Mouse (Mus musculus) midbrain, embryonic 12.5 days (tissue): ENCODE results near the gene Rhot2. TPM values are rescaled to one million over a fixed set of nuclear protein-coding genes. Genes with fewer than 3 reads are reported as not detected.

Experiments
- ATAC-seq: fragments of 200-750 bp; cut with Nextera tagmentation; 2 replicates; pipeline ENCODE4 v1.8.0; 2017; ENCODE audit warnings: low read depth, moderate TSS enrichment, moderate library complexity; ENCODE audit not compliant: low FRiP score
- H3K27ac ChIP-seq: fragments of 300-500 bp; sonication (generic); replicated peaks from 2 replicates; pipeline ENCODE4 v1.5.1; 2016; ENCODE audit warnings: mild to moderate bottlenecking
- H3K27me3 ChIP-seq: fragments of 300-500 bp; sonication (generic); 2 replicates; pipeline ENCODE4 v1.6.1; 2016; ENCODE audit warnings: mild to moderate bottlenecking
- H3K36me3 ChIP-seq: fragments of 300-500 bp; sonication (generic); 2 replicates; pipeline ENCODE4 v1.6.1; 2016
- H3K4me1 ChIP-seq: fragments of 300-500 bp; sonication (generic); 2 replicates; pipeline ENCODE4 v1.6.1; 2016
- H3K4me2 ChIP-seq: fragments of 300-500 bp; sonication (generic); replicated peaks from 2 replicates; pipeline ENCODE4 v1.6.1; 2016; ENCODE audit warnings: mild to moderate bottlenecking, moderate library complexity
- H3K4me3 ChIP-seq: fragments of 300-500 bp; sonication (generic); 2 replicates; pipeline ENCODE4 v1.5.1; 2016; ENCODE audit warnings: mild to moderate bottlenecking
- H3K9ac ChIP-seq: fragments of 300-500 bp; sonication (generic); replicated peaks from 2 replicates; pipeline ENCODE4 v1.6.1; 2016; ENCODE audit warnings: mild to moderate bottlenecking, moderate library complexity
- H3K9me3 ChIP-seq: fragments of 300-500 bp; sonication (generic); 2 replicates; pipeline ENCODE4 v1.6.1; 2016; ENCODE audit warnings: mild to moderate bottlenecking
- WGBS: fragments of 180-500 bp; shearing (Covaris S2); methylation state at CpG from one replicate; pipeline ENCODE4 v1.1.7; 2016; 5-methylcytosine and 5-hydroxymethylcytosine counted together
- polyA plus RNA-seq: library from polyadenylated mRNA; unstranded; fragments of >200 nt; fragmentation: Nextera tagmentation; extraction: Ambion mirVana; gene quantifications from 2 replicates; pipeline ENCODE4 v1.2.1, GENCODE M21; 2016

The Rhot2 gene
- polyA plus RNA-seq, 1 experiment from 2014 or later: 21.1 TPM

DNA sequence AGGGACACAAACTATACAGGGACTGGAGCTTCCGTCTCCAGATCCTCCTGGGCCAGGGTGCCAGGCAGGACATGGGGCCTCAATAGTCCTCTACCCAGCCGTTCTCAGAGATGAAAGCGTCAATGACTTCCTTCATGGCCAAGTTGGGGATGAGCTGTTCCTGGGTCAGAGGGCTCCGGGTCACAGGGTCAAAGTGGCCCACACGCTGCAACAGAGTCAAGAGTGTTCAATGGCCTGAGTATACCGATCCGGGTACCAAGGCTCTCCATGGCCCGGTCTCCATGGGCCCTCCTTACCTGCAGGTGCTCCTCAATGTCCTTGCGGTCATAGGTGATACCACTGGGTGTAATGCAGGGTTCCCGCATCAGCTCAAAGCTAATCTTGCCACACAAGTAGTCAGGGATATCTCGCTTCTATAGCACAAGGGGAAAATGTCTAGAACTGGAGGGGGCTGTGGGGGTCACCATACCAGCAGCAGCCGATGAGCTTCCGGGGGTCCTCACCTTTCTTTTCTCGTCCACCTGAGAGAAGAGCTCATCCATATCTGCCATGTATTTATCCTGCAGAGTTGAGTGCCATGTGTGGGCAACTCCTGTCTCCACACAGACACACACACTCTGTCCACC lies 13.7 kb downstream of the Rhot2 start:
- Histone ChIP-seq H3K4me2 (peak overlapping the region; percentile 96), H3K4me1 (peaks cover 63% of the 10 kb centered on the region), H3K27ac (no peak overlapping the region), H3K9ac (no peak overlapping the region), H3K27me3 (no peaks in the 10 kb centered on the region), H3K4me3 (peak overlapping the region; percentile 77; the same call in 1 of the 2 replicates), H3K9me3 (no peaks in the 10 kb centered on the region), H3K36me3 (peaks cover 46% of the 10 kb centered on the region)
- WGBS: 88% methylated on average over 14 of the region's 14 CpGs
- ATAC-seq: no peak

DNA sequence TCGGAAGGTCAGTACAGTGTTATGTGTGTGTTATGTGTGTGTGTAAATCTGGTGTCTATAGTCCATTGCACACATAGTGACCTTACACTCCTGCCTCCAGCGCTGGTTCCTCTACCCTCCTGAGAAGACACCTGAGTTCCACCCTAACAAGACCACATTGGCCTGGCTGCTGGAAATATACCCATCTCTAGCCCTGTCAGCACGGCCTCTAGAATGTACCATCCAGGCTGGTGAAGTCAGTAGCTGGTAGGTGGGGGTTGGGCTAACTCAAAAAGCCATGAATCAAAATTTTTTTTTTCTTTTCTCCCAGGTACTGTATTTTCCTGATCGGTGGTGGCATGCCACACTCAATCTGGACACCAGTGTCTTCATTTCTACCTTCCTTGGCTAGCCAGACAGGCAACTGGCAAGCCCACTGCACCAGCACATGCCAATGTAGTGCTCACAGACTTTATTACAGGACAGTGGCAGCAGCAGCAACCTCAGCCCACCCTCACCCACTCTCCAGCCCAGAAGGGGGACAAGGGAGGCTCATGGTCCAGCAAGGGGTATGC lies 14.4 kb downstream of the Rhot2 start:
- Histone ChIP-seq H3K4me3 (peak overlapping the region; percentile 67; the same call in 1 of the 2 replicates), H3K4me1 (peaks cover 63% of the 10 kb centered on the region), H3K4me2 (peak overlapping the region; percentile 84), H3K27me3 (no peaks in the 10 kb centered on the region), H3K27ac (no peak overlapping the region), H3K9me3 (no peaks in the 10 kb centered on the region), H3K9ac (peak overlapping the region; percentile 84; the same call in 1 of the 2 replicates), H3K36me3 (peaks cover 50% of the 10 kb centered on the region)
- WGBS: 89% methylated on average over 4 of the region's 4 CpGs
- ATAC-seq: no peak

DNA sequence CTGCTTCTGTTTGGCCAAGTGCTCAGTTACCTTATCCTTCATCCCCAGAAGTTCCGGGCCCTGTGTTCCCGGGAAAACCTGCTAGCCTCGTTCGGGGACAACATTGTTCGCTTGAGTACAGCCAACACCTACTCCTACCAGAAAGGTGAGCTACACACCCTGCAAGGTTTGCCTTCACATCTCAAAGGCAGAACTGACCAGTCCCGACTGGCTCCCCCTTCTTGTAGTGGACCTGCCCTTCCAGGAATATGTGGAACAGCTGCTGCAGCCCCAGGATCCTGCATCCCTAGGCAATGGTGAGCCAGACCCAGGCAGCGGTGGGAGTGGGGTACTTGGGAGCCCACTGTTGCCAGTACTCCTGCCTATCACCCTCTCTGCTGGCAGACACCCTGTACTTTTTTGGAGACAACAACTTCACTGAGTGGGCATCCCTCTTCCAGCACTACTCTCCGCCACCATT lies 15.1 kb downstream of the Rhot2 start:
- Histone ChIP-seq H3K9me3 (no peaks in the 10 kb centered on the region), H3K4me2 (peak overlapping the region; percentile 84), H3K36me3 (peaks cover 46% of the 10 kb centered on the region), H3K27me3 (no peaks in the 10 kb centered on the region), H3K4me3 (peak overlapping the region; percentile 67), H3K27ac (peak overlapping the region; percentile 91), H3K9ac (peak overlapping the region; percentile 84), H3K4me1 (peaks cover 63% of the 10 kb centered on the region)
- WGBS: 47% methylated on average over 8 of the region's 8 CpGs
- no peak for ATAC-seq

DNA sequence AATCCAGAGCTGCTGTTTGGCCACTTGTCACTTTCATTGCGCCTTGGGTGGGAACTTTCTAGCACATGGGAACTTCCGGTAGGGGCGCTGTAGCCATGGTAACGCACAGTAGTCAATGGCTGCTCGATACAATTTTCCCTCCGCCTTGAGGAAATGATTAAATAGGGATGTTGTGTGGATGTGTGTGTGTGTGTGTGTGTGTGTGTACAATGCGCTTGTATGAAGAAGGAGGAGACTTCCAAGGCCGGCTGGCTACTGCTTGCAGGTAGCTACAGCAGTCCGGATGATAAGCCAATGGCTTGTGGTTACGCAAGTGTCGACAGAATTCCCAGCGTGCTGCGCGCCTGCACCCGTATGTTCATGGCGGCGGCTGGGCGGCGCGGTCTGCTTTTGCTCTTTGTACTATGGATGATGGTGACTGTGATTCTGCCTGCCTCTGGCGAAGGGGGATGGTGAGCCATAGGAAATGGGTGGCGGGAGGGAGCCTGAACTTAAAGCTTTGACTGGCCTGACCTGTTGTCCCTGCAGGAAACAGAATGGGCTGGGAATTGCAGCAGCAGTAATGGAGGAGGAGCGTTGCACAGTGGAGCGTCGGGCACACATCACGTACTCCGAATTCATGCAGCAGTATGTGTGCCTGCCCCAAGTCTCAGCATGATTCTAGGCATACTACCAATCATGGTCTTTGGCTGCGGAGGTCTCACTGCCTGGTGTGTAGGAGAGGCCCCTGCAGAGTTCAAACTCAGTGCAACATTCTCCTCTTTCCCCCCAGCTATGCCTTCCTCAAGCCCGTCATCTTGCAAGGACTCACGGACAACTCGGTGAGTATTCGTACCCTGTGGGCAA lies 15.7 kb downstream of the Rhot2 start, which contains the start of gene Jmjd8:
Jmjd8 (plus strand) TSS at position 156 of the 846 bp plus-strand sequence.
- Histone ChIP-seq H3K36me3 (peaks cover 46% of the 10 kb centered on the region), H3K4me3 (peak within 1 kb of the TSS; percentile 67), H3K27me3 (no peaks in the 10 kb centered on the region), H3K9ac (peak within 1 kb of the TSS; percentile 84), H3K9me3 (no peaks in the 10 kb centered on the region), H3K4me1 (peaks cover 63% of the 10 kb centered on the region), H3K4me2 (peak within 1 kb of the TSS; percentile 84), H3K27ac (peak within 1 kb of the TSS; percentile 91)
- peak; percentile 42 for ATAC-seq
- under 1% methylated on average over 32 of the region's 32 CpGs for WGBS

DNA sequence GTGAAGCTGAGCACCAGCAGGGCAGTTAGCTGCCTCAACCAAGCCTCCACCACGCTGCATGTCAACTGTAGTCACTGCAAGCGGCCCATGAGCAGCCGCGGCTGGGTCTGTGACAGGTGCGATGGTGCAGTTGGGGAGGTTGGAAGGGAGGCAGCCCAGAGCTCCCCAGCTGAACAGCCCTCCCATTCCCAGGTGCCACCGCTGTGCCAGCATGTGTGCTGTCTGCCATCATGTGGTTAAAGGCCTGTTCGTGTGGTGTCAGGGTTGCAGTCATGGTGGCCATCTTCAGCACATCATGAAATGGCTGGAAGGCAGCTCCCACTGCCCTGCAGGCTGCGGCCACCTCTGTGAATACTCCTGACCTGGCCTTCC lies 16.4 kb downstream of the Rhot2 start:
- Histone ChIP-seq H3K36me3 (peaks cover 46% of the 10 kb centered on the region), H3K27ac (peak overlapping the region; percentile 91)

DNA sequence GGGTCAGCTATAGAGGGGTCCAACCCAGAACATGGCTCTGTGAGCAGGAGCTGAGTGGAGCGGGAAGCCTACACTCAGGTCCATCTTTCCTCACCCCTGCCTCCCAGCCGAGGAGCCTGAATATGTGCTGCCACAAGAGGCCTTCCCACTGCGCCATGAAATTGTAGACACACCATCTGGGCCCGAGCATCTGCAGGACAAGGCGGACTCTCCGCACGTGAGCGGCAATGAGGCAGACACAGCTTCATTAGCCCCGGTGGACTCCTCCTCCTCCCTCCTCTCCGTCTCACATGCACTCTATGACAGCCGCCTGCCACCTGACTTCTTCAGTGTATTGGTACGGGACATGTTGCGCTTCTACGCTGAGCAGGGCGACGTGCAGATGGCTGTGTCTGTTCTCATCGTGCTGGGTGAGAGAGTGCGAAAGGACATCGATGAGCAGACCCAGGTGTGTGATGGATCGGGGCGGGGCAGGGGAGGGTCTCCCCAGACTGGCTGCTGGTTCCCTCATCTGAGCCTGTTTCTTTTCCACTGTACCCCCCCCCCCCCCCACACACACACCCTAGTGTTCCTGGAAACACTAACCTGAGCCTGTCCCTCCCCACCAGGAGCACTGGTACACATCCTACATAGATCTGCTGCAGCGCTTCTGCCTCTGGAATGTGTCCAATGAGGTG lies 17.0 kb downstream of the Rhot2 start:
- H3K9ac ChIP-seq: no peak overlapping the region
- H3K4me1 ChIP-seq: peaks cover 63% of the 10 kb centered on the region
- peaks cover under 1% of the 10 kb centered on the region; the same call in 1 of the 2 replicates for H3K27me3 ChIP-seq
- H3K9me3 ChIP-seq: no peaks in the 10 kb centered on the region
- ATAC-seq: no peak
- peak overlapping the region; percentile 91; the same call in 1 of the 2 replicates for H3K27ac ChIP-seq
- H3K4me3 ChIP-seq: no peak overlapping the region; the same call in 1 of the 2 replicates
- peak overlapping the region; percentile 84; the same call in 1 of the 2 replicates for H3K4me2 ChIP-seq
- peaks cover 46% of the 10 kb centered on the region for H3K36me3 ChIP-seq
- WGBS: 93% methylated on average over 22 of the region's 22 CpGs

More for the DNA sequence above, 16.4 kb downstream of the Rhot2 start:
- no peaks in the 10 kb centered on the region for H3K27me3 ChIP-seq
- H3K4me3 ChIP-seq: peak overlapping the region; percentile 67
- no peaks in the 10 kb centered on the region for H3K9me3 ChIP-seq
- H3K4me1 ChIP-seq: peaks cover 60% of the 10 kb centered on the region
- no peak for ATAC-seq
- 83% methylated on average over 8 of the region's 8 CpGs for WGBS
- peak overlapping the region; percentile 84 for H3K4me2 ChIP-seq
- peak overlapping the region; percentile 84; the same call in 1 of the 2 replicates for H3K9ac ChIP-seq

DNA sequence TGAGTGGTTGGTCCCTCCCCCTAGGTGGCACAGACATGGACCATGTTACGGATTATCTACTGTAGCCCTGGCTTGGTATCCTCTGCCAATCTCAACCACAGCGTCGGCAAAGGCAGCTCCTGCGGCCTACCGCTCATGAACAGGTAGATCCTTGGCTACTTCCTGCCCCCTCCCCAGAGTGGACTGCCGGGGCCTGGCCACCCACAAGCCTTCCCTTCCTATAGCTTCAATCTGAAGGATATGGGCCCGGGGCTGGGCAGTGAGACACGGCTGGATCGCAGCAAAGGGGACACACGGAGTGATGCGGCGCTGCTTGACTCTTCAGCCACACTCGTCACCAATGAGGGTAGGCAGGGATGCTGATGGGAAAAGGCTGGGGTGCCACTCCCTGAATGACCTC lies 17.6 kb downstream of the Rhot2 start:
- peaks cover 46% of the 10 kb centered on the region for H3K36me3 ChIP-seq
- no peak overlapping the region for H3K4me2 ChIP-seq

DNA sequence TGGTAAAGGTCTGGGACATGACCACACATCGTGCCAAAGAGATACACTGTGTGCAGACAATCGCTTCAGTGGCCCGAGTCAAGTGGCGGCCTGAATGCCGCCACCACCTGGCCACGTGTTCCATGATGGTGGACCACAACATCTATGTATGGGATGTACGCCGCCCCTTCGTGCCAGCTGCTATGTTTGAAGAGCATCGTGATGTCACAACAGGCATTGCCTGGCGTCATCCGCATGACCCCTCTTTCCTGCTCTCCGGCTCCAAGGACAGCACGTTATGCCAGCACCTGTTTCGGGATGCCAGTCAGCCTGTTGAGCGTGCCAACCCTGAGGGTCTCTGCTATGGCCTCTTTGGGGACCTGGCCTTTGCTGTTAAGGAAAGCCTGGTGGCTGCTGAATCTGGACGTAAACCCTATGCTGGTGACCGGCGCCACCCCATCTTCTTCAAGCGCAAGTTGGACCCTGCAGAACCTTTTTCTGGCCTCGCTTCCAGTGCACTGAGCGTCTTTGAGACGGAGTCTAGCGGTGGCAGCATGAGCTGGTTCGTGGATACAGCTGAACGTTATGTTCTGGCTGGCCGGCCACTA lies 18.6 kb downstream of the Rhot2 start:
- Histone ChIP-seq H3K4me1 (peaks cover 53% of the 10 kb centered on the region), H3K9ac (no peak overlapping the region), H3K4me3 (no peak overlapping the region), H3K27me3 (peaks cover 5% of the 10 kb centered on the region; the same call in 1 of the 2 replicates), H3K4me2 (no peak overlapping the region), H3K27ac (no peak overlapping the region), H3K36me3 (peaks cover 40% of the 10 kb centered on the region), H3K9me3 (no peaks in the 10 kb centered on the region)
- 96% methylated on average over 27 of the region's 27 CpGs for WGBS
- no peak for ATAC-seq

More for the DNA sequence above, 17.6 kb downstream of the Rhot2 start:
- Histone ChIP-seq H3K27ac (no peak overlapping the region), H3K9me3 (no peaks in the 10 kb centered on the region), H3K27me3 (peaks cover 5% of the 10 kb centered on the region; the same call in 1 of the 2 replicates), H3K9ac (no peak overlapping the region), H3K4me1 (peaks cover 63% of the 10 kb centered on the region), H3K4me3 (no peak overlapping the region)
- WGBS: 96% methylated on average over 13 of the region's 13 CpGs
- no peak for ATAC-seq

DNA sequence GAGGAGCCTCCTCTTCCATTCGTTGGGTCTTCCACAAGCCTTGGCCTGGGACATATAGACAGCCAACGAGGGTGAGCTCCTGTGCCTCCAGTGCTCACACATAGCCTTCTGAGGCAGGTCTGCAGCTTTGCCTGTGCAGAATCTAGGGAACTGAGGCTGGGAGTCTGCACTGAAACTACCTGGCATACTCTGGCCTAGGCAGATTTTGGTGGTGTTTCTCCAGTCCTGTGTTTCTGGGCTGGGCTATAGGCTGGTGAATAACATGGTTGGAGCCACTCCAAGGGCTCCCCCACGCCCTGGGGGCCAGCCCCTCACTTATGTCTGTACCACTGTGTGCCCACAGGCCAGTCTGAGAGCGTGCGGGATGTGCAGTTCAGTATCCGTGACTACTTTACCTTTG lies 19.3 kb downstream of the Rhot2 start:
- H3K27me3 ChIP-seq: peaks cover 11% of the 10 kb centered on the region
- H3K27ac ChIP-seq: no peak overlapping the region
- H3K36me3 ChIP-seq: peaks cover 32% of the 10 kb centered on the region
- H3K4me1 ChIP-seq: peaks cover 46% of the 10 kb centered on the region
- ATAC-seq: no peak
- H3K9ac ChIP-seq: peak overlapping the region; percentile 33
- no peak overlapping the region for H3K4me3 ChIP-seq
- 89% methylated on average over 6 of the region's 6 CpGs for WGBS
- H3K9me3 ChIP-seq: no peaks in the 10 kb centered on the region
- peak overlapping the region; percentile 95; the same call in 1 of the 2 replicates for H3K4me2 ChIP-seq

DNA sequence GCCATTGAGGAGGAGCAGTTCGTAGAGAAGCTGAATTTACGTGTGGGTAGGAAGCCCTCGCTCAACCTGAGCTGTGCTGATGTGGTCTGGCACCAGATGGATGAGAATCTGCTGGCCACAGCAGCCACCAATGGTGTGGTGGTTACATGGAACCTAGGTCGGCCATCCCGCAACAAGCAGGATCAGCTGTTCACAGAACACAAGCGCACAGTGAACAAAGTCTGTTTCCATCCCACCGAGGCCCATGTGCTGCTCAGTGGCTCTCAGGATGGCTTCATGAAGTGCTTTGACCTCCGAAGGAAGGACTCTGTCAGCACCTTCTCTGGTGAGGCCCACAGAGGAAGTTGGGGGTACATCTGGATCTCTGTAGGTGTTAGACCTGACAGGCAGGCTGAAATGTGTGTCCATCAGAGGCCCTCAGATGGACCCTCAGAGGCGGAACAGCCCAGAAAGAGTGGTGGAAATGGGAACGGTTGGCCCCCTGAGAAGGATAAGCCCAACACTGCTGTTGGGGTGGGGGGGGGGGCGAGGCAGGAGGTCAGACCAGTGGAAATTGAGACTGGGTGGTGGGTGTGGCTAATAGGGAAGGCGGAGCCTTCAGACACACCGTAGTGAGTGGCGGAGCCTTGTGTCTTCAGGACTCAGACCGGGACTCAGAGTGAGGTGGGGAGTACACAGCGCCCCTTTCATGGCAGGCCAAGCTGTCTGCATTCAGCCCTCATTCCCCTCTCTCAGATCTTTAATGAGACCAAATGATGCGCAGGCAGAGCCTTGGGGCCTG lies 20.1 kb downstream of the Rhot2 start:
- Histone ChIP-seq H3K4me1 (peaks cover 39% of the 10 kb centered on the region), H3K36me3 (peaks cover 24% of the 10 kb centered on the region), H3K4me2 (peak overlapping the region; percentile 95), H3K27me3 (peaks cover 19% of the 10 kb centered on the region), H3K4me3 (peak overlapping the region; percentile 60), H3K9me3 (no peaks in the 10 kb centered on the region), H3K27ac (no peak overlapping the region), H3K9ac (peak overlapping the region; percentile 75; the same call in 1 of the 2 replicates)
- WGBS: 76% methylated on average over 17 of the region's 17 CpGs
- no peak for ATAC-seq
